Mouse (Mus musculus) testis, adult 10 weeks (tissue): Measurements from ENCODE around the gene Vegfa. TPM values are rescaled to one million over a fixed set of nuclear protein-coding genes. Genes with fewer than 3 reads are reported as not detected.

Experiments used
- polyA plus RNA-seq: library from polyadenylated mRNA; stranded (reverse); fragments of 350-450 nt; fragmentation: Illumina TruSeq; extraction: RNeasy Lipid Tissue Mini Kit (QIAGEN cat#74804); gene quantifications from one replicate; pipeline ENCODE4 v1.2.3, GENCODE M21; 2014; ENCODE audit warnings: low read depth, low replicate concordance

Gene Vegfa
- 0.95 TPM for polyA plus RNA-seq

DNA sequence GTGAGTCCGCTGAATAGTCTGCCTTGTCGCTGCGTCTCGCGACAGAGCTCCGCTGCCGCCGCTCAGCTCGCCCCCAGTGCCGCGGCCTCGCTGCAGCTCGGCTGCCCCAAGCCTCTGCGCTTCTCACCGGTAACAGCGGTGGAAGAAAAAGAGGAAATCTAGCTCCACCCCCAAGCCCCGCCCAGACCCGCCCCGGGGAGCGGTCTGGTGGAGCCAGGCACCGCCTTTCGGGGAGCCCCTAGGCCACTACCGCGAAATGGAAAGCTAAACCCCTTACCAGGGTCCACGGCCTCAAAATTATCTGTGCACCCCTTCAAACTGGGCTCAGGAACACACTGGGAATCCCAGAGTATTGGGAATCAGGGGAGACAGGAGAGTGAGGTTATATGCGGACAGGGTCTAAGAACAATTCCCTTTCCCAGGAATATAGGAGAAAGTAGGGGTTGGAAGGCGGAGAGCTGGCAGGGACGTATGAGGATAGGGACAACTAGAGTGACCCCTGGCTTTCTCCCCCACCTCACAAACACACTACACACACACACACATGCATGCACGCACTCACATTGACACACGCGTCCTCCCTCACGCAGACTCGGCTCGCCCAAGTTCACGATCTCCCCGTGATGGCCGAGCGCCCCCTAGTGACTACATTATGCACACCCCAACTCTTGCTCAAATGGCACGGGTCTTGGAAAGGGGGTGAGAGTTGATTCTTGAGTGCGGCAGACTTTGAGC is at the start of gene Vegfa:
TSS of gene Vegfa (minus strand) at position 113 of the 735 bp plus-strand sequence.

Other genes starting within 250 kb of the Vegfa start
- 19.8 TPM for gene Mrps18a, start 78.6 kb upstream of the Vegfa start, polyA plus RNA-seq
- 14.6 TPM for gene Rsph9, start 111.8 kb upstream of the Vegfa start, polyA plus RNA-seq
- gene Mad2l1bp, start 121.2 kb upstream of the Vegfa start, polyA plus RNA-seq = 2.0 TPM
- 14.9 TPM for gene Gtpbp2, start 128.7 kb upstream of the Vegfa start, polyA plus RNA-seq
- gene Polh, start 170.3 kb upstream of the Vegfa start, polyA plus RNA-seq = 11.8 TPM
- 25.8 TPM for gene Xpo5, start 170.4 kb upstream of the Vegfa start, polyA plus RNA-seq
- gene Polr1c, start 215.7 kb upstream of the Vegfa start, polyA plus RNA-seq = 10.6 TPM
- gene Yipf3, start 215.7 kb upstream of the Vegfa start, polyA plus RNA-seq = 0.88 TPM
- 1.8 TPM for gene Lrrc73, start 221.2 kb upstream of the Vegfa start, polyA plus RNA-seq